Mouse (Mus musculus) brain, embryonic 14.5 days (tissue): ENCODE data around the gene Tgfbr2. TPM values are rescaled to one million over a fixed set of nuclear protein-coding genes. Genes with fewer than 3 reads are reported as not detected.
"Not testable (repeated sequence)": the region's sequence is repeated elsewhere in the genome, so short reads cannot be mapped to it uniquely, and the experiment has no call there.

Experiments
- DNase-seq: peaks from one replicate; pipeline ENCODE4 v3.0.0-alpha.2; 2011; ENCODE audit warnings: low read depth
- CTCF ChIP-seq: fragments of 200-500 bp; IDR thresholded peaks from 2 replicates; pipeline ENCODE4 v1.5.1; 2012; ENCODE audit warnings: inconsistent platforms, mild to moderate bottlenecking, moderate library complexity, borderline replicate concordance; ENCODE audit not compliant: insufficient read depth, insufficient read length; ENCODE audit errors: extremely low read depth
- POLR2A ChIP-seq: fragments of 200-500 bp; IDR thresholded peaks from 2 replicates; pipeline ENCODE4 v1.6.1; 2012; ENCODE audit warnings: mild to moderate bottlenecking, inconsistent platforms, borderline replicate concordance; ENCODE audit not compliant: poor library complexity, insufficient read depth, insufficient read length, severe bottlenecking; ENCODE audit errors: extremely low read depth
- polyA plus RNA-seq: library from polyadenylated mRNA; depleted of rRNA; stranded (reverse); fragments of >200 nt; gene quantifications from 2 replicates; pipeline ENCODE4 v1.2.3, GENCODE M21; 2012

Tgfbr2 gene
- polyA plus RNA-seq, 1 experiment = 13.6 TPM

- no peak for DNase-seq
- TF ChIP-seq POLR2A = no peak
- no peak for TF ChIP-seq CTCF
Observed at GRCm38 (mm10) chr9:116090296-116090695, 84.9 kb downstream of the Tgfbr2 start.

DNA sequence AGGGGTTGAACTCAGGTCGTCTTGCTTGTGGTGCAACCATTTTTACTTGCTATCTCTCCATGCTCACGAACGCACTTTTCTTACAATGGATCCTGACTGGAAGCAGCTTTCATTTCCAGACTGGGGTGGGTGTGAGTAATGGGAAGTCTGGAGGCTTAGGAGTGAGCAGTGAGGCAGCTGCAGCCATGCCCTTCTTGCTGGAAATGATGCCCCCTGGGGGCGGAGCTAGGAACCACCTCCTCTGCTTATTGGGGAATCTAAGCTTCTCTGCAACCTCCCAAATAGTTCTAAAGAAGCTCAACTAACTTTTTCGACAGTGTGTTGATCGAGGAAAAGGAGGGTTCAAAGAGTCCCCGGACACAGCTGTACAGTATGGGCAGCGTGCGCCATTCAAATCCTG lies 86.2 kb downstream of the Tgfbr2 start:
- no peak for DNase-seq
- TF ChIP-seq CTCF = peak; percentile 36; the same call in 1 of the 2 replicates
- TF ChIP-seq POLR2A = no peak

- TF ChIP-seq CTCF (peak; percentile 78; the same call in 1 of the 2 replicates), POLR2A (no peak)
- DNase-seq = peak; percentile 73
Observed at GRCm38 (mm10) chr9:116087880-116088279, 87.3 kb downstream of the Tgfbr2 start.

GRCm38 (mm10) chr9:116087263-116087662 lies 87.9 kb downstream of the Tgfbr2 start:
- TF ChIP-seq CTCF (no peak), POLR2A (no peak)
- DNase-seq = no peak

- TF ChIP-seq CTCF (no peak), POLR2A (no peak)
- no peak for DNase-seq
Observed at GRCm38 (mm10) chr9:116085999-116086398, 89.2 kb downstream of the Tgfbr2 start.

GRCm38 (mm10) chr9:116084324-116084931 lies 90.7 kb downstream of the Tgfbr2 start:
- TF ChIP-seq CTCF = no peak
- no peak for TF ChIP-seq POLR2A

GRCm38 (mm10) chr9:116083726-116084323 lies 91.3 kb downstream of the Tgfbr2 start:
- no peak for TF ChIP-seq CTCF
- no peak for TF ChIP-seq POLR2A

More at GRCm38 (mm10) chr9:116084324-116084931, 90.7 kb downstream of the Tgfbr2 start:
- DNase-seq = no peak

DNA sequence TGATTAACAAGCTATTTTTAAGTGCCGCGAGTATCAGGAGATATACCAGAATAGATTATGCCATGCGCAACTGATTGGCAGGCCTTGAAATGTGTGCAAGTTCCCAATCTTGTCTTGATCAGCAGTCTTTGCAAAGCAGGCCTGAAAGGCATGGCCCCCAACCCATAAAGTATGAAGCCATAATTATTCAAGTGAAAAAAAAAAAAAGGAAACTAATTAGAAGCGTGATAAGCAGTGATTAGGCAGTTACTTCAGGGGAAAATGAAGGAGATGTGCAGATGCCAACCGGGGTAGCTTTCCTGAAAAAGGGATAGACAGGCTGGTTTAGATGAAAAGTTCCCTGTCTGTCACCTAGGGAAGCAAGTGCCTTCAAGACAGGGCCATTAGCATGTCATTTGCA lies 91.9 kb downstream of the Tgfbr2 start:
- TF ChIP-seq POLR2A (no peak), CTCF (no peak)
- DNase-seq = peak; percentile 61

More at GRCm38 (mm10) chr9:116083726-116084323, 91.3 kb downstream of the Tgfbr2 start:
- DNase-seq = no peak

DNA sequence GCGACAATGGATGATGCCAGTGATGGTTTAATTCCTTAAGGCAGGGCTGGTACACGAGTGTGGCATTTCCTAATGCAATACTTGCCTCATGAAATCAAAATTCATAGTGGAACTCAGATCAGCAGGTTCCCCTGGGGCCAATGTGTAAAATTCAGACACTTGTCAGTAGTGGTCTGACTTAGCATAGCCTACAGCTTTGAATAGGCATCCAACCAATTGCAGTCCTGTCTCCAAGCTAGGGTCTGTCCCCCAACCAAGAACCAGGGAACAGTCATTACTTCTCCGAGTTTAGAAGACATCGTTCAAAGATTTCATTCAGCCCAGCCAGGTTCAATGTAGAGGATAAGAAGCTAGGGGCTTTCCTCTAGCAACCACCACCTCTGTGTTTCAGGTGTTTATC lies 93.4 kb downstream of the Tgfbr2 start:
- no peak for DNase-seq
- TF ChIP-seq CTCF (no peak), POLR2A (no peak)

GRCm38 (mm10) chr9:116077419-116077818 lies 97.7 kb downstream of the Tgfbr2 start:
- TF ChIP-seq CTCF = no peak
- no peak for TF ChIP-seq POLR2A
- DNase-seq = no peak

DNA sequence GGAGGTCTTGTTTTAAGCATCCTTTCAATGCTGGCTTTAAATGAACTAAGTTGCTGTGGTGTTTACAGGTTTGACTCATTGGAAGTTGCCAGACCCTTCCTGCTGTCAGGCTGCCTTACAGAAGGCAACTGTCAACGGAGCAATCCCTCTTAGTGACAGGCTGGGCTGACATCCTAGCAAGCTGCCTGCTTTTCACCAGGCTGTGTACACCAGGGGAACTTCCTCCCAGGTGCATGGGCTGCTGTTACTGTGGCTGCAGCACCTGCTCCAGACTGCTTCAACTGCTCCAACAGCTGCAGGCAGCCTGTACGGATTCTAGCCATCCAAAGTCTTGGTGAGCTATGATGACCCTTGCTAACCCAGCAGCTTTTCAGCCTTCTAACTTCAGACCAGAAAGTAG lies 98.2 kb downstream of the Tgfbr2 start:
- TF ChIP-seq CTCF = no peak
- TF ChIP-seq POLR2A = no peak
- peak; percentile 62 for DNase-seq

- TF ChIP-seq POLR2A = no peak
- no peak for TF ChIP-seq CTCF
- DNase-seq = no peak
Observed at GRCm38 (mm10) chr9:116076163-116076562, 99.0 kb downstream of the Tgfbr2 start.

- not testable (repeated sequence) for DNase-seq
Observed at GRCm38 (mm10) chr9:116071561-116071960, 103.6 kb downstream of the Tgfbr2 start.
